Mouse (Mus musculus): ENCODE measurements at regions not wholly inside any gene's neighbourhood (a gene's known extent, or its start where the extent isn't known, plus 50 kb on each side); places are given as distances from the start of the nearest gene placed in this dataset.

DNA sequence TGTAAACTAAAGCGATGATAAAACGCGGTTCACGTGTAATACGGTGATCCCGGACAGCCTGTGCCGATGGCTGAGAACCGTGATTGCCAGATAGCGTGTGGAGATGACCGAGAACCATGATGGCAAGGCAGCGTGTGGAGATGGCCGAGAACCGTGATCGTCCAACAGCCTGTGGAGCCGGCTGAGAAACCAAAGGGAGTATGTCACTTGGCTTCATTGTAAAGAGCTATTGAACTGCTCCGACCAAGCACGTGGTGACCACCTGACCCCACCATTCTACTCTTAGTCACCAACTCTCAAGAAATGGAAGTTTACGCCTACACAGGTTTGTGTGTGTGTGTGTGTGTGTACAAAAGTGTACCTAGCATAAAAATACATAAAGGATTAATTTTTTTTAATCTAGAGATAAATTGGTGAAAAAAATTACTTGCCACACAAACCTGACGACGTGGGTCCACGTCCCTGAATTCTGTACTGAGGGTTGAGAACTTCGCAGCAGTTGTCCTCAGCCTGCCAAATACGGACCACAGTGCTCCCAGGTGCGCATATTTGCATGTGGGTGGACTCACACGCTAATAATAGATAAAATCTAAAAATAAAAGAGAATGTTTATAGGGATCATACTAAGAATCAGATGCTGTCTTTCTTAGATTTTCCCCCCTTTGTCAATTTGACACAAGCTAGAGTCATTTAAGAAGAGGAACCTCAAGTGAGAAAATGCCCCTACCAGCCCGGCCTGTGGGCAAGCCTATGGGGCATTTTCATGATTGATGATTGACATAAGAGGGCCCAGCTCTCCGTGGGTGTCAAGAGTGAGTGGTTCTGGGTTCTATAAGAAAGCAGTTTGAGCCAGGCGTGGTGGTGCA, 56.6 kb upstream of the Mef2a start:
- DNase-seq (ENCODE audit: low read depth, low spot score): no peak

DNA sequence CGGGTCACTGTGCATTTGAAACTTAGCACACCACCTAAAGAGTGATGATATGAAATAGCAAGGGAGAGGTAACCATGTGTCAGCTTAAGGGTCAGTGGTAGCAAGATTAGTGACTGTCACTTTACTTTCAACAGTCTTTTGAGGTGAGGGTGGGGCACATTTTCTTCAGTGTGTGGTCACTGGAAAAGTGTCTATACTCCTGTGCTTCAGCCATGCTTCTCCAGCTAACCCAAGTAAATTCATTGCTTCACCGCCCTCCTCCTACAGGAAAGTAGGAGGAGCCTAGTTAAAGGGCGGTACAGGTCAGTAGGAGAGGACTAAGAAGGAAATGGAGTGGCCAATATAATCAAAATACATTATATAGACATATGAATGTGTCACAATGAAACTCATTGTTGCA, 55.7 kb upstream of the Mef2a start:
- DNase-seq (ENCODE audit: low read depth, low spot score): no peak

DNA sequence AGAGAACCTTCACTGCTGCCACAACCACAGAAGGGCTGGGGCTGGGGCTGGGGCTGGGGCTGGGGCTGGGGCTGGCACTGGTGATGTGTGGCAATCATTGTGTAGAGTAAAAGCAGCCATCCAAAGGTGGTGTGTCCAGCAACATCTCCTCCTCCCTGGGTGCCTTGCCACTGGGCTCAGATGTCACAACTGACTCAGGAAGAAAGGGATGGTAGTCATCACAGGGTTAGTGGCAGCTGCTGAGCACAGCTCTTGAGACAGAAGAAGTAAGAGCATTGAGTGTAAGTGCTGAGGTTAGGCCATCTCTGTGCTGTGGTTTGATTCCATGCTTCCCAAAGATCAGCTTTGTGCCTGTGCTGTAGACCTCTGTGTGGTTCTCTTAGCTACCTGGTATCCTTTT, 53.4 kb upstream of the Mef2a start:
- no peak for DNase-seq (ENCODE audit: low read depth, low spot score)

DNA sequence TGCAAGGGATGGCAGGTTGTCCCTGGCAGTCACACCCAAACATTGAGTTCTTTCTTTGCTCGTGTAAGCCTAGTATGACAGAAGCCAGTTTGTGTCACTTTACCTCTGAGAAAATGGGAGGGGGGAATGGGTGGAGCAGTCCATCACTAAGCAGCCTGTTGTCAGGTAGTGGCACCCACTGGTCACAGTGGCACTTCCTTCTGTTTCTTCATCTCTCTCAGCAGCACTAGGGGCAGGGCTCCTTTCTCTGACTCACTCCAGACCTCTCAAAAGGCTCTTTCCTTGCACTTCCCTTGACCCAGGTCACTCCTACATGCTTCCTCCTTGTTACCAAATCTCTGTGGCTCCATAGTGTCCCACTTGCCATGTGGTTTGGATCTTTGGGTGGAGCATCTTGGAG, 52.9 kb upstream of the Mef2a start:
- peak; percentile 30 for DNase-seq (ENCODE audit: low read depth, low spot score)

DNA sequence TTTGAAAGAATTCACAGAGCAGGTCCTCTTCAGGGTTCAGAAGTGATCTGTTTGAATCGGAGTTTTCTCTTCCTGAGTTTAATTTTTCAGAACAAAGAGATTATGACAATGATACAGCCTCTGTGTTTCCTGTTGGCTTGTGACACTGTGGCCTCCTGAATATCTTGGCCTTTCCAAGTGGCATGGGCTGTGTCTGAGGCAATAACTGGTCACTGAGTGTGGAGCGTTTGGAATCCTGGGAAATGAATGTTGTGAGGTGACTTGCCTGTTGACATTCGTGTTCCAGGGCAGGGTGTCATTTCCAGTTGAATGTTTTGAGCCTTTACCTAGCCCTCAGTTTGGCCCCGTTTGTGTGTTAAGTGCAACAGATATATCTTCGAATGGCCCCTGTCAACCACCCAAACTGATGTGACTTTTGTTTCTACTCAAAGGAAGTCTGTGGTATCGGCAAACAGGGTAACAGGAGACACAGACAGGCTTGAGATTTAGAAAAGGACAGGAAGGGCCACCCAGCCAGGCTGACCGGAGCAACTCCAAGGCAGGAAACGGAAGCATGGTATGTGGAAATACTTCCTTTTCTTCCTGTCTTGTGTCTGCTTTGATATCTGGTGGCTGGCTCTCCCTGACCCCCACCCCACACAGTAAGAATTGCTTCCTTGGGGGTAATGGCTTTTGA, 52.3 kb upstream of the Mef2a start:
- DNase-seq (ENCODE audit: low read depth, low spot score): peak; percentile 18

Data from CD4-positive, CD25-positive, alpha-beta regulatory T cell, adult 2 months (primary cell).